ENCODE assay signal across 7 mouse cellular contexts in the genomic region with DNA sequence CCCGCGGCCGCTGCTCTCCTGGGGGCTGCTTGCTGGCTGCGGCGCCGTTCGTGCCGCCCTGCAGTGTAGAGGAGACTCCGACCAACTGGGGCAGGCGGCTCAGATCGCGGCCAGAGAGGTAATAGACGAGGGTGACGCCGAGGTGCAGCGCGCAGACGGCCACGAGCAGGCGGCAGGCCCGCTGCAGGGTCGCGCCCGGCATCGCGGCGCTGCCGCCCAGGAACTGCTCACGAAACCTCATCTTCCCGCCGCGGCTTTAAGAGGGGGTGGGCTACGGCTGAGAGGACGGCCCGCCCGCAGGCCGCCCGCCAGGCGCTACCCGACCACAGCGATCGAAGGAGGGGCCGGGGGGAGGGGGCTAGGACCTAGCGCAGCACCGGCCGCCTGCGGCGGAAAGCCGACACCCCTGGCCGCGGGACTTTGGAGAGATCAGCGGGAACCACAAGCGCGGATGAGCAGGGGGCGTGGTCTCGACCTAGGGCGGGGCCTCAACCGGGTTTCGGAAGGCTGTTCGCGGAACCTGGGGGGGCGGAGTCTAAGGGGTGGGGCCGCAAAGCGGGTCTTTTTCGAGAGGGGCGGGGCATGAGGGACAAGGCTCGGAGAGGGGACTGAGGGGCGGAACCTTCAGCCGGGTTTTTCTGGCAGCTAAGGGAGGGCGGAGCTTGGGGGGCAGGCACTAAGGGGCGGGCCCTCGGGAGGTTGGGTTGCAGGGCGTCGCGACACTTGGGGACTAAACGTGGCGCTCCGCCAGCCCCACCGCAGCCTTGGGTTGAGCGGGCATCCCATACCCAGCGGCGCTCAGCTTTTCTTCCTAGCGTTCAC. TPM values are rescaled to one million over a fixed set of nuclear protein-coding genes. Genes with fewer than 3 reads are reported as not detected.
DNase-seq lines count a peak whose midpoint lies in the region; ATAC-seq lines count a peak whose summit lies in the region.

B4galt1 (minus strand) TSS at position 441 of the 822 bp plus-strand sequence.

- no peaks in the 10 kb centered on the region for H3K27me3 ChIP-seq in embryonic facial prominence, embryonic 10.5 days (replicated peaks; ENCODE audit: low read depth, poor library complexity, severe bottlenecking)
- H3K27me3 ChIP-seq in limb, embryonic 10.5 days (ENCODE audit: low read depth, poor library complexity, severe bottlenecking) = no peaks in the 10 kb centered on the region
- no peaks in the 10 kb centered on the region for H3K27me3 ChIP-seq in midbrain, embryonic 13.5 days

- peaks cover 38% of the 10 kb centered on the region for H3K4me1 ChIP-seq in embryonic facial prominence, embryonic 10.5 days
- H3K4me1 ChIP-seq in limb, embryonic 10.5 days = peaks cover 41% of the 10 kb centered on the region
- peaks cover 38% of the 10 kb centered on the region for H3K4me1 ChIP-seq in midbrain, embryonic 13.5 days (replicated peaks)

- peak; percentile 100 for DNase-seq in adrenal gland, postnatal 10 days
- DNase-seq in embryonic facial prominence, embryonic 10.5 days (ENCODE audit: low spot score) = peak; percentile 100
- DNase-seq in kidney, adult 11 months = peak; percentile 97
- peak; percentile 99 for DNase-seq in limb, embryonic 10.5 days (ENCODE audit: low spot score)
- DNase-seq in spleen, adult 12 weeks (ENCODE audit: low spot score) = peak; percentile 99

- H3K9me3 ChIP-seq in embryonic facial prominence, embryonic 10.5 days = no peaks in the 10 kb centered on the region
- no peaks in the 10 kb centered on the region for H3K9me3 ChIP-seq in limb, embryonic 10.5 days (replicated peaks)
- no peaks in the 10 kb centered on the region for H3K9me3 ChIP-seq in midbrain, embryonic 13.5 days

- 0 out of 2 replicates have a peak, but pooled peaks cover 5% of the 10 kb centered on the region for H3K36me3 ChIP-seq in embryonic facial prominence, embryonic 10.5 days (replicated peaks)
- H3K36me3 ChIP-seq in limb, embryonic 10.5 days = peaks cover 5% of the 10 kb centered on the region; the same call in 1 of the 2 replicates
- no peaks in the 10 kb centered on the region for H3K36me3 ChIP-seq in midbrain, embryonic 13.5 days

- peak; percentile 76 for ATAC-seq in granulocyte monocyte progenitor cell, adult 5-6 weeks (replicated peaks; ENCODE audit: poor library complexity, severe bottlenecking)
- peak; percentile 95 for ATAC-seq in midbrain, embryonic 13.5 days

- H3K4me2 ChIP-seq in midbrain, embryonic 13.5 days (replicated peaks) = peak within 1 kb of the TSS; percentile 85

- peak within 1 kb of the TSS; percentile 81 for H3K4me3 ChIP-seq in embryonic facial prominence, embryonic 10.5 days
- H3K4me3 ChIP-seq in limb, embryonic 10.5 days = peak within 1 kb of the TSS; percentile 75
- H3K4me3 ChIP-seq in midbrain, embryonic 13.5 days (replicated peaks) = peak within 1 kb of the TSS; percentile 74

- WGBS in embryonic facial prominence, embryonic 10.5 days = under 1% methylated on average over 83 of the region's 83 CpGs
- WGBS in limb, embryonic 10.5 days = under 1% methylated on average over 83 of the region's 83 CpGs
- under 1% methylated on average over 72 of the region's 83 CpGs for WGBS in midbrain, embryonic 13.5 days

- H3K9ac ChIP-seq in midbrain, embryonic 13.5 days (replicated peaks) = peak within 1 kb of the TSS; percentile 86

- peak within 1 kb of the TSS; percentile 96 for H3K27ac ChIP-seq in embryonic facial prominence, embryonic 10.5 days (replicated peaks)
- peak within 1 kb of the TSS; percentile 93 for H3K27ac ChIP-seq in limb, embryonic 10.5 days
- H3K27ac ChIP-seq in midbrain, embryonic 13.5 days = peak within 1 kb of the TSS; percentile 88

RNA-seq across cellular contexts. Expression of gene B4galt1, which starts in this region (rescaled TPM):
- total RNA-seq in adrenal gland, postnatal 10 days (2021) = 10 to 100 TPM; 73.7 to 83.0 TPM
- polyA plus RNA-seq in embryonic facial prominence, embryonic 10.5 days (2016; fragmentation: Nextera tagmentation; extraction: Ambion mirVana) = 23.8 and 24.7 TPM in 2 replicates
- total RNA-seq in granulocyte monocyte progenitor cell, adult 5-6 weeks (2014; fragmentation: Nextera tagmentation) = 74.8 and 78.1 TPM in 2 replicates
- total RNA-seq in granulocyte monocyte progenitor cell, adult 5-6 weeks (2017) = 45.0 and 45.5 TPM in 2 replicates
- 23.6 and 29.9 TPM in 2 replicates for polyA plus RNA-seq in limb, embryonic 10.5 days (2016; fragmentation: Nextera tagmentation; extraction: Ambion mirVana)
- polyA plus RNA-seq in midbrain, embryonic 13.5 days (2015; fragmentation: Nextera tagmentation; extraction: Ambion mirVana) = 7.2 and 8.3 TPM in 2 replicates

Comparison
In these comparisons a context has a peak if more than half of its experiments do, and no peak if none do; other contexts are left out.
1. Peak in every context shown above with its lines: DNase-seq, ATAC-seq, H3K4me3 ChIP-seq and H3K27ac ChIP-seq.